Mouse (Mus musculus) myocyte (in vitro differentiated cells): ENCODE data around the gene Zfp36.
A peak's percentile ranks its signal among the peaks of the same experiment; 100 is the strongest.

ENCODE experiments used
- CEBPB ChIP-seq: IDR thresholded peaks from 2 replicates; pipeline ENCODE4 v1.6.1; 2011; ENCODE audit warnings: mild to moderate bottlenecking, moderate library complexity; ENCODE audit not compliant: poor library complexity, insufficient read depth, severe bottlenecking
- E2F4 ChIP-seq: IDR thresholded peaks from one replicate; pipeline ENCODE4 v1.6.1; 2011; ENCODE audit warnings: mild to moderate bottlenecking, control low read depth, moderate library complexity; ENCODE audit not compliant: insufficient read depth
- MAX ChIP-seq: IDR thresholded peaks from one replicate; pipeline ENCODE4 v1.6.1; 2011; ENCODE audit warnings: low read depth, mild to moderate bottlenecking, control low read depth
- MYOD1 ChIP-seq, 3 experiments: IDR thresholded peaks; one replicate each; pipeline ENCODE4 v1.6.1; 2011; ENCODE audit warnings: control low read depth in 2 of 3, low read depth in 2 of 3, mild to moderate bottlenecking in 2 of 3, moderate library complexity in 1 of 3; ENCODE audit not compliant: insufficient read length in 2 of 3, control insufficient read depth in 1 of 3
- MYOG ChIP-seq, 3 experiments: IDR thresholded peaks; one replicate each; pipeline ENCODE4 v1.6.1; 2011; ENCODE audit warnings: control low read depth in 2 of 3, low read depth in 2 of 3, mild to moderate bottlenecking in 2 of 3; ENCODE audit not compliant: insufficient read length in 2 of 3, control insufficient read depth in 1 of 3, insufficient read depth in 1 of 3
- POLR2A ChIP-seq: IDR thresholded peaks from one replicate; pipeline ENCODE4 v1.6.1; 2011; ENCODE audit warnings: low read depth, mild to moderate bottlenecking, control low read depth, moderate library complexity; ENCODE audit not compliant: insufficient read length
- SRF ChIP-seq: IDR thresholded peaks from one replicate; pipeline ENCODE4 v1.6.1; 2011; ENCODE audit warnings: low read depth; ENCODE audit not compliant: control insufficient read depth, insufficient read length
- USF1 ChIP-seq: IDR thresholded peaks from one replicate; pipeline ENCODE4 v1.6.1; 2011; ENCODE audit warnings: low read depth, mild to moderate bottlenecking, control low read depth, moderate library complexity

DNA sequence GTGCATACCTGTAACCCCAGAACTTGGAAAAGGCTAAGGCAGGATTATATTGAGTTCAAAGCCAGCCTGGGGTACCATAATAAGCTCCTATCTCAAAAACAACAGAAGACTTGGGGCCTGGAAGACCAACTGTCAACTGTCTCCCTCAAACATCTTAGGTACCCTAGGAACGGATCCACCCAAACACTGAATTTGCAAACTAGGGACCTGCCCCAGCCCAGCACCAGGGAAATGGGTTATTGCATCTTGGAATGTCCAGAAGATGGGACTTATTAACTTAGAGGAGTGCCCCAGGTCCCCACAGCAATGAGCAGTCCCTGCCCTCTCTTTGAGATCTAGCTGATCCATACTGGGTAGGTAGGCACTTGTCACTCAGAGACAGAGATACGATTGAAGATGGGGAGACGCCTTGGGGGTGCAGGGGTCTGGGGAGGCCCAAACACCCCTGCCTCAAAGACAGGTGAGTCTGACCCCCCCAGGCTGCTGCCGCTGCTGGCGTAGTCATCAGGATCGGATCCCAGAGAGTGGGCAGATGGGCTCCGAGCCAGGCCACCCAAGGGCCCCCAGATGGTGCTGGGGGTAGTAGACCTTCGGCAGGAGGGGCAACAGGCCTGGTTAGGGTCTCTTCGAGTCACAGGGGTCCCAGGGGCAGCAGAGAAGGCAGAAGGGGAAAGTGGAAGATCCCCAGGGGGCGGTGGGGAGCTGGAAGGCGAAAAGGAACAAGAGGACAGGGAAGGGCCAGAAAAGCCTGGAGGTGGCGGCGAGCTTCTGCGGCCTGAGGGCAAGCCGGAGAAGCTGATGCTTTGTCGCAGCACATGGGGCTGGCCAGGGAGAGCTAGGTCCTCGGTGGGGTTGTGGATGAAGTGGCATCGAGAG, 2.6 kb downstream of the Zfp36 start:
- TF ChIP-seq E2F4 (no peak), MYOG (IDR thresholded peaks at IDR 0.05; ENCODE audit: control insufficient read depth in 1 of 3, insufficient read depth in 1 of 3, insufficient read length in 2 of 3, low read depth in 2 of 3) (no peak), POLR2A (peak; percentile 19), USF1 (no peak), SRF (no peak), MYOD1 (IDR thresholded peaks at IDR 0.05; ENCODE audit: control insufficient read depth in 1 of 3, insufficient read length in 2 of 3, low read depth in 2 of 3) (peak in 1 of 3 experiments; percentile 12), MAX (no peak), CEBPB (no peak)
